Mouse (Mus musculus) limb, embryonic 12.5 days (tissue): ENCODE data around the gene Fbln7. TPM values are rescaled to one million over a fixed set of nuclear protein-coding genes. Genes with fewer than 3 reads are reported as not detected.

ENCODE experiments used
- ATAC-seq: fragments of 200-750 bp; cut with Nextera tagmentation; 2 replicates; pipeline ENCODE4 v1.8.0; 2017; ENCODE audit warnings: low read depth, moderate TSS enrichment; ENCODE audit not compliant: insufficient number of reproducible peaks, insufficient read depth, low FRiP score, low TSS enrichment
- H3K27ac ChIP-seq: fragments of 300-500 bp; sonication (generic); 2 replicates; pipeline ENCODE4 v1.5.1; 2016; ENCODE audit warnings: mild to moderate bottlenecking, moderate library complexity
- H3K27me3 ChIP-seq: fragments of 300-500 bp; sonication (generic); 2 replicates; pipeline ENCODE4 v1.6.1; 2016; ENCODE audit warnings: mild to moderate bottlenecking, moderate library complexity
- H3K36me3 ChIP-seq: fragments of 300-500 bp; sonication (generic); 2 replicates; pipeline ENCODE4 v1.6.1; 2016; ENCODE audit warnings: mild to moderate bottlenecking, moderate library complexity
- H3K4me1 ChIP-seq: fragments of 300-500 bp; sonication (generic); replicated peaks from 2 replicates; pipeline ENCODE4 v1.6.1; 2016
- H3K4me2 ChIP-seq: fragments of 300-500 bp; sonication (generic); 2 replicates; pipeline ENCODE4 v1.6.1; 2016; ENCODE audit warnings: mild to moderate bottlenecking, moderate library complexity
- H3K4me3 ChIP-seq: fragments of 300-500 bp; sonication (generic); replicated peaks from 2 replicates; pipeline ENCODE4 v1.5.1; 2016; ENCODE audit warnings: mild to moderate bottlenecking
- H3K9ac ChIP-seq: fragments of 300-500 bp; sonication (generic); replicated peaks from 2 replicates; pipeline ENCODE4 v1.6.1; 2016; ENCODE audit warnings: mild to moderate bottlenecking, moderate library complexity
- H3K9me3 ChIP-seq: fragments of 300-500 bp; sonication (generic); 2 replicates; pipeline ENCODE4 v1.6.1; 2016; ENCODE audit warnings: mild to moderate bottlenecking, moderate library complexity
- WGBS: fragments of 180-500 bp; shearing (Covaris S2); methylation state at CpG from one replicate; pipeline ENCODE4 v1.1.7; 2016; 5-methylcytosine and 5-hydroxymethylcytosine counted together
- microRNA-seq: library from miRNA; unstranded; fragments of <30 nt; microRNA quantifications from one replicate; pipeline ENCODE4, GENCODE M21; 2017
- polyA plus RNA-seq: library from polyadenylated mRNA; unstranded; fragments of >200 nt; fragmentation: Nextera tagmentation; extraction: Ambion mirVana; gene quantifications from 2 replicates; pipeline ENCODE4 v1.2.1, GENCODE M21; 2016

Gene Fbln7
- polyA plus RNA-seq, 1 experiment from 2014 or later = 2.3 TPM

DNA sequence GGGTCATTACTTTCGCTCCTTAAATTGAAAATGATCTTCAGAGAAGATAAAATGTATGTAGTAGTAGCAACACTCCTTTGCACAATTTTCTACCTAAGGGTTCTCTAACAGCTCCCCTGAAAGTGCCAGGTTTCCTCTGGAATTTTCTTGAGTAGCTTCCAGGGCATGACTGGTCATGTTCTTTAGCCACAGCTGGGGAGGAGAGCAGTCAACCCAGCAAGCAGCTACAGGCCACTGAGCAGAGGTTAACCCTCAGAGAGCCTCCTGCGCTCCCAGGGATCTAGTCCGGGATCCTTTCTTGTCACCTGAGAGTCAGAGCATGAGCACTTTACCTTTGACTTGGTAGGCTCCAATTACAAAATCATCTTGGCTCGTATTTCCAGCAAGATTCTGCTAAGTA lies 62.0 kb downstream of the Fbln7 start:
- no peak for ATAC-seq
- H3K27ac ChIP-seq = no peak overlapping the region
- 89% methylated on average over 4 of the region's 4 CpGs for WGBS

DNA sequence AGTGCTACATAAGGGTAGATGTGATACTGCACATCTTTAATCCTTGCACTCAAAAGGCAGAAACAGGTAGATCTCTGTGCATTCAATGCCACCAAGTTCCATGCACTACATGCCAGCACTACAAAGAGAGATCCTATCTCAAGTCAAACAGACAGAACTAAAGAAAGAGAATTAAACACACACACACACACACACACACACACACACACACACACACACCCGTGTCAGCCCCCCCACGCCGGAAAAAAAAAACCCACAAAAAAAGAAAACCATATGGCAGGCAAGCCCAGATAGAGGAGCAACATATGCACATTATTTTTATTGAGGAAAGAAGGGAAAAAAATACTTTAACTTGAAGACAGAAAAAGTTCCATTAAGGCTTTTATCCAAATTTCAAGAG lies 65.7 kb downstream of the Fbln7 start:
- 0 out of 2 replicates have a peak, but pooled peaks cover 3% of the 10 kb centered on the region for H3K9me3 ChIP-seq
- H3K27me3 ChIP-seq = no peaks in the 10 kb centered on the region
- H3K4me2 ChIP-seq = no peak overlapping the region
- no peaks in the 10 kb centered on the region for H3K4me1 ChIP-seq
- no peak overlapping the region for H3K27ac ChIP-seq
- no peak overlapping the region for H3K4me3 ChIP-seq
- ATAC-seq = no peak
- H3K36me3 ChIP-seq = peaks cover 48% of the 10 kb centered on the region
- no peak overlapping the region for H3K9ac ChIP-seq
- WGBS = 75% methylated on average over 3 of the region's 3 CpGs

More for the DNA sequence above, 62.0 kb downstream of the Fbln7 start:
- peaks cover 32% of the 10 kb centered on the region for H3K36me3 ChIP-seq
- H3K4me2 ChIP-seq = no peak overlapping the region
- no peaks in the 10 kb centered on the region for H3K27me3 ChIP-seq
- no peak overlapping the region for H3K9ac ChIP-seq
- H3K4me1 ChIP-seq = no peaks in the 10 kb centered on the region
- 0 out of 2 replicates have a peak, but pooled peaks cover 3% of the 10 kb centered on the region for H3K9me3 ChIP-seq
- no peak overlapping the region for H3K4me3 ChIP-seq

- Histone ChIP-seq H3K36me3 (peaks cover 51% of the 10 kb centered on the region), H3K4me3 (no peak overlapping the region), H3K27me3 (no peaks in the 10 kb centered on the region), H3K27ac (no peak overlapping the region), H3K4me2 (no peak overlapping the region), H3K4me1 (no peaks in the 10 kb centered on the region), H3K9me3 (no peaks in the 10 kb centered on the region), H3K9ac (no peak overlapping the region)
- ATAC-seq = no peak
These were observed 67.9 kb downstream of the Fbln7 start for GRCm38 (mm10) chr2:128930704-128931103.

GRCm38 (mm10) chr2:128936256-128936655 lies 73.5 kb downstream of the Fbln7 start:
- H3K4me2 ChIP-seq = no peak overlapping the region
- no peak overlapping the region for H3K27ac ChIP-seq
- no peak for ATAC-seq
- no peaks in the 10 kb centered on the region for H3K27me3 ChIP-seq
- H3K36me3 ChIP-seq = peaks cover 31% of the 10 kb centered on the region
- WGBS = 83% methylated on average over 3 of the region's 3 CpGs
- no peaks in the 10 kb centered on the region for H3K9me3 ChIP-seq
- H3K9ac ChIP-seq = no peak overlapping the region
- no peaks in the 10 kb centered on the region for H3K4me1 ChIP-seq
- H3K4me3 ChIP-seq = no peak overlapping the region

DNA sequence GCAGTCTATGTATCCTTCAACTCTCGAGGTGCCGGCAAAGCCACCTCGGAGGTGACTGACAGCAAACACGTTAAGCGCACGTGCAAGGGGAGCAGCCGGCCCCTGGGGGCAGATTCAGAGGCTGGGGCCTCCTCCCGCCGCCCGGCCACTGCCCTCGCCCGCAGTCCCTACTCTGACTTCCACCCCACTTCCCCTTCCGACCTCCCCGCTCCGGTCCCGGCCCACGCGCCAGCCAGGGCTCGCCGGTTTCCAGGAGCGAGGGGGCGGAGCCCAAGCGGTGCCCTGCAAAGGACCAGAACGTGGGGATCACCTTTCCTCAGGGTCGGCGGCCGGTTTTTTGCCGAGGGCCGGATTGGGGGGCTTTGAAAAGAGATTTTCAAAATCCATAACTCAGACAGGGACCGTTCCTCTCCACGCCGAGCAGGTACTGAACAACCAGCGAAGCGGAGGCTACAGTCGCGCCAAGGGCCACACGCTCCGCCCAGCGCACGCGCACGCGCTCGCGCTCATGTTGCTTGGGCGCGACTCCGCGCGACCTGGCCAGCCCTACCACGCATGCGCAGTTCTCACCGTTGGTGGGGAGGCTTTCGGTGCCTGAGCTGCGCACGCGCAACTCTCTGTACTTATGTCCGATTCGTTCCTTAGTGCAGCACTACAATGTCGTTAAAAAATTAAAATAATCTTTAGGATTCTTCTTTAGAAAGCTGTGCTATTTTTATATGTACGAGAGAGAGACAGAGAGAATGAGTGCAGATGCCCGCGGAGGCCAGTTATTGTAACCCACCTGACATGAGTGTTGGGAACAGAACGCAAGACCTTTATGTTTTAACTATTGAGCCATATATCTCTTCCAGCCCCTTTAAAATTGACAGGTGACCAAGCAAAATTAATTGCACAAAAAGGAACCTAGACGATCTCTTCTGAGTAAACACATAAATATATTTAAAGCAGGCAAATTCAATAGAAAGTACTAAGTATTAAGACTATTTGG lies 81.1 kb downstream of the Fbln7 start, which contains the start of gene Zc3h8:
Gene Zc3h8, minus strand, starts transcription at position 540 of the 991 bp plus-strand sequence.
- peak within 1 kb of the TSS; percentile 74 for H3K4me2 ChIP-seq
- peak within 1 kb of the TSS; percentile 74 for H3K4me3 ChIP-seq
- H3K27me3 ChIP-seq = no peaks in the 10 kb centered on the region
- H3K27ac ChIP-seq = peak within 1 kb of the TSS; percentile 93
- 0 out of 2 replicates have a peak, but pooled peaks cover 4% of the 10 kb centered on the region for H3K4me1 ChIP-seq
- WGBS = 2% methylated on average over 65 of the region's 65 CpGs
- ATAC-seq = peak; percentile 90
- peaks cover 4% of the 10 kb centered on the region; the same call in 1 of the 2 replicates for H3K36me3 ChIP-seq
- no peaks in the 10 kb centered on the region for H3K9me3 ChIP-seq
- H3K9ac ChIP-seq = peak within 1 kb of the TSS; percentile 72

Small RNA genes lying within 50 kb of the gene (microRNA-seq; reads per million reads assigned to microRNA genes)
- not detected for gene Gm22859

Other genes with a start within 250 kb of the Fbln7 start
- 89.8 and 90.0 TPM in 2 replicates for gene Anapc1, start 175.6 kb upstream of the Fbln7 start, polyA plus RNA-seq
- 20.0 and 21.0 TPM in 2 replicates for gene Mertk, start 164.0 kb upstream of the Fbln7 start, polyA plus RNA-seq
- gene Tmem87b, start 44.9 kb upstream of the Fbln7 start, polyA plus RNA-seq = 30.9 and 32.9 TPM in 2 replicates
- gene Zc3h8, start 81.1 kb downstream of the Fbln7 start, polyA plus RNA-seq = 9.2 and 9.4 TPM in 2 replicates
- gene Zc3h6, start 104.4 kb downstream of the Fbln7 start, polyA plus RNA-seq = 2.8 and 3.5 TPM in 2 replicates
- gene Gm10762, start 104.7 kb downstream of the Fbln7 start, polyA plus RNA-seq = 31.4 and 34.8 TPM in 2 replicates
- gene Vinac1, start 185.2 kb downstream of the Fbln7 start, polyA plus RNA-seq = 0.06 and 0.17 TPM in 2 replicates
- 18.2 and 20.0 TPM in 2 replicates for gene Ttl, start 203.0 kb downstream of the Fbln7 start, polyA plus RNA-seq
- 33.0 and 36.3 TPM in 2 replicates for gene Polr1b, start 238.0 kb downstream of the Fbln7 start, polyA plus RNA-seq